Mouse (Mus musculus): ENCODE measurements around the gene Jund. TPM values are rescaled to one million over a fixed set of nuclear protein-coding genes. Genes with fewer than 3 reads are reported as not detected.
A peak's percentile ranks its signal among the peaks of the same experiment; 100 is the strongest.

The Jund gene
- polyA plus RNA-seq, 1 experiment: 128 TPM

GRCm38 (mm10) chr8:70738211-70738610 is 39.5 kb downstream of the Jund start:
- Histone ChIP-seq H3K36me3 (ENCODE audit: control insufficient read depth, insufficient read depth) (no peaks in the 10 kb centered on the region), H3K27me3 (ENCODE audit: control insufficient read depth, insufficient read depth, insufficient read length) (peaks cover 27% of the 10 kb centered on the region), H3K79me2 (ENCODE audit: control insufficient read depth, insufficient read depth) (no peaks in the 10 kb centered on the region), H3ac (ENCODE audit: control insufficient read depth, insufficient read length, low read depth) (no peak overlapping the region), H3K79me3 (ENCODE audit: low read depth) (no peaks in the 10 kb centered on the region), H3K4me3 (ENCODE audit: insufficient read depth, poor library complexity, severe bottlenecking) (no peak overlapping the region)
- TF ChIP-seq USF1 (IDR thresholded peaks at IDR 0.05; ENCODE audit: low read depth) (no peak), FOSL1 (IDR thresholded peaks at IDR 0.05; ENCODE audit: insufficient read depth, low read length, poor library complexity, severe bottlenecking) (no peak), MYOG (IDR thresholded peaks at IDR 0.05; ENCODE audit: control insufficient read depth, extremely low read depth, insufficient read length) (no peak), MYOD1 (IDR thresholded peaks at IDR 0.05; ENCODE audit: control insufficient read depth, insufficient read length, low read depth) (no peak), CEBPB (IDR thresholded peaks at IDR 0.05; ENCODE audit: low read depth) (no peak), MAX (IDR thresholded peaks at IDR 0.05) (no peak), CTCF (IDR thresholded peaks at IDR 0.05; ENCODE audit: control insufficient read depth, insufficient read depth, insufficient read length) (no peak)

GRCm38 (mm10) chr8:70741661-70742060 is 42.9 kb downstream of the Jund start:
- Histone ChIP-seq H3K4me3 (ENCODE audit: insufficient read depth, poor library complexity, severe bottlenecking) (no peak overlapping the region), H3K27me3 (ENCODE audit: control insufficient read depth, insufficient read depth, insufficient read length) (peaks cover 41% of the 10 kb centered on the region), H3K79me3 (ENCODE audit: low read depth) (no peaks in the 10 kb centered on the region), H3ac (ENCODE audit: control insufficient read depth, insufficient read length, low read depth) (no peak overlapping the region), H3K36me3 (ENCODE audit: control insufficient read depth, insufficient read depth) (no peaks in the 10 kb centered on the region), H3K79me2 (ENCODE audit: control insufficient read depth, insufficient read depth) (no peaks in the 10 kb centered on the region)
- no peak for TF ChIP-seq MYOD1 (IDR thresholded peaks at IDR 0.05; ENCODE audit: control insufficient read depth, insufficient read length, low read depth)
- no peak for TF ChIP-seq MYOG (IDR thresholded peaks at IDR 0.05; ENCODE audit: control insufficient read depth, extremely low read depth, insufficient read length)
- no peak for TF ChIP-seq USF1 (IDR thresholded peaks at IDR 0.05; ENCODE audit: low read depth)
- TF ChIP-seq MAX (IDR thresholded peaks at IDR 0.05): no peak
- TF ChIP-seq CEBPB (IDR thresholded peaks at IDR 0.05; ENCODE audit: low read depth): no peak
- TF ChIP-seq CTCF (IDR thresholded peaks at IDR 0.05; ENCODE audit: control insufficient read depth, insufficient read depth, insufficient read length): no peak
- no peak for TF ChIP-seq FOSL1 (IDR thresholded peaks at IDR 0.05; ENCODE audit: insufficient read depth, low read length, poor library complexity, severe bottlenecking)

GRCm38 (mm10) chr8:70742176-70742575 is 43.4 kb downstream of the Jund start:
- TF ChIP-seq CEBPB (IDR thresholded peaks at IDR 0.05; ENCODE audit: low read depth): no peak
- no peak for TF ChIP-seq CTCF (IDR thresholded peaks at IDR 0.05; ENCODE audit: control insufficient read depth, insufficient read depth, insufficient read length)
- no peak for TF ChIP-seq FOSL1 (IDR thresholded peaks at IDR 0.05; ENCODE audit: insufficient read depth, low read length, poor library complexity, severe bottlenecking)
- no peak for TF ChIP-seq MYOG (IDR thresholded peaks at IDR 0.05; ENCODE audit: control insufficient read depth, extremely low read depth, insufficient read length)
- TF ChIP-seq MAX (IDR thresholded peaks at IDR 0.05): no peak
- TF ChIP-seq MYOD1 (IDR thresholded peaks at IDR 0.05; ENCODE audit: control insufficient read depth, insufficient read length, low read depth): no peak
- TF ChIP-seq USF1 (IDR thresholded peaks at IDR 0.05; ENCODE audit: low read depth): no peak
- no peaks in the 10 kb centered on the region for H3K79me3 ChIP-seq (ENCODE audit: low read depth)
- H3K4me3 ChIP-seq (ENCODE audit: insufficient read depth, poor library complexity, severe bottlenecking): no peak overlapping the region
- H3ac ChIP-seq (ENCODE audit: control insufficient read depth, insufficient read length, low read depth): no peak overlapping the region
- peaks cover 43% of the 10 kb centered on the region for H3K27me3 ChIP-seq (ENCODE audit: control insufficient read depth, insufficient read depth, insufficient read length)
- no peaks in the 10 kb centered on the region for H3K36me3 ChIP-seq (ENCODE audit: control insufficient read depth, insufficient read depth)
- H3K79me2 ChIP-seq (ENCODE audit: control insufficient read depth, insufficient read depth): no peaks in the 10 kb centered on the region

- TF ChIP-seq MYOG (IDR thresholded peaks at IDR 0.05; ENCODE audit: control insufficient read depth, extremely low read depth, insufficient read length) (no peak), MYOD1 (IDR thresholded peaks at IDR 0.05; ENCODE audit: control insufficient read depth, insufficient read length, low read depth) (no peak)
- Histone ChIP-seq H3K79me2 (ENCODE audit: control insufficient read depth, insufficient read depth) (no peaks in the 10 kb centered on the region), H3K36me3 (ENCODE audit: control insufficient read depth, insufficient read depth) (no peaks in the 10 kb centered on the region), H3K27me3 (ENCODE audit: control insufficient read depth, insufficient read depth, insufficient read length) (peaks cover 47% of the 10 kb centered on the region), H3ac (ENCODE audit: control insufficient read depth, insufficient read length, low read depth) (no peak overlapping the region), H3K4me3 (ENCODE audit: insufficient read depth, poor library complexity, severe bottlenecking) (no peak overlapping the region), H3K79me3 (ENCODE audit: low read depth) (no peaks in the 10 kb centered on the region)
These were observed 44.4 kb downstream of the Jund start for GRCm38 (mm10) chr8:70742981-70743655.

- Histone ChIP-seq H3ac (ENCODE audit: control insufficient read depth, insufficient read length, low read depth) (no peak overlapping the region), H3K4me3 (ENCODE audit: insufficient read depth, poor library complexity, severe bottlenecking) (no peak overlapping the region), H3K79me3 (ENCODE audit: low read depth) (no peaks in the 10 kb centered on the region), H3K36me3 (ENCODE audit: control insufficient read depth, insufficient read depth) (no peaks in the 10 kb centered on the region), H3K27me3 (ENCODE audit: control insufficient read depth, insufficient read depth, insufficient read length) (peaks cover 45% of the 10 kb centered on the region), H3K79me2 (ENCODE audit: control insufficient read depth, insufficient read depth) (no peaks in the 10 kb centered on the region)
- TF ChIP-seq CTCF (IDR thresholded peaks at IDR 0.05; ENCODE audit: control insufficient read depth, insufficient read depth, insufficient read length) (no peak), USF1 (IDR thresholded peaks at IDR 0.05; ENCODE audit: low read depth) (peak; percentile 62), MAX (IDR thresholded peaks at IDR 0.05) (no peak)
These were observed 45.2 kb downstream of the Jund start for GRCm38 (mm10) chr8:70743656-70744590.
